Mouse (Mus musculus) cerebral cortex, adult 2 months (tissue): Measurements from ENCODE around the gene Zdhhc16.

ENCODE experiments used
- WGBS: fragments of 180-500 bp; shearing (Covaris S2); methylation state at CpG from one replicate; pipeline ENCODE4 v1.1.7; 2018; 5-methylcytosine and 5-hydroxymethylcytosine counted together

Zdhhc16 gene

DNA sequence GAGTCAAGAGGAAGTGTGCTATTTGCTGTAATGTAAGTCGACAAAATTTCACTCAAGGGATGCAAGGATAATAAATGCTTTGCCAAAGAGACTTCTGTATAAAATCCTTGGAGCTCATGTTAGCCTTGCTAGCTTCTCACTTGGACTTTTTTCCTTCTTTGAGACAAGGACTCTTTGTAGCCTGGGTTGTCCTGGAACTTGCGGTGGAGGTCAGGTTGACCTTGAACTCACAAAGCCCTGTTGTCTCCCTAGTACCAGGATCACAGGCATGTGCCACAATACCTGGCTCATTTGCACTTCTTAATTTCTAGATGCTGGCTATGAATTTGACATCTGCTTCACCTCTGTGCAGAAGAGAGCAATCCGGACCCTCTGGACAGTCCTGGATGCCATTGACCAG is 18.0 kb upstream of the Zdhhc16 start:
- WGBS, result 74% methylated on average over 3 of the region's 3 CpGs

DNA sequence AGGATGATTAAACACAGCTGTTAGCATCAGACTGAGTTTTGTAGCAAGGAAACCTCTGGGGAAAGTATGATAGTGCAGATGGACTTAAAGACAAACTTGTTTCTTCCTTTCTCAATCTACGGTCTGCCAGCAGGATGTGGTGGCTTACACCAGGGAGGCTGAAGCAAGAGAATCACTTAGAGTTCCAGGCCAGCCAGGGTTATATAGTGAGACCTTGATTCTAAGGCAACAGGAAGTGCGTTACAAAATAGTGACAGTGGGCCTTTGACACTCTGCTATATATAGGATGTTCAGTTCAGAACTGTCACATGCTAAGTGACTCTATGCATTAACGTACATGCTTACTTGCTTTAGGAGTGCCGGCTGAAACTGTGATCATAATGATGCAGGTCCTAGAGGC is 16.4 kb upstream of the Zdhhc16 start:
- WGBS, result 77% methylated on average over 4 of the region's 4 CpGs

DNA sequence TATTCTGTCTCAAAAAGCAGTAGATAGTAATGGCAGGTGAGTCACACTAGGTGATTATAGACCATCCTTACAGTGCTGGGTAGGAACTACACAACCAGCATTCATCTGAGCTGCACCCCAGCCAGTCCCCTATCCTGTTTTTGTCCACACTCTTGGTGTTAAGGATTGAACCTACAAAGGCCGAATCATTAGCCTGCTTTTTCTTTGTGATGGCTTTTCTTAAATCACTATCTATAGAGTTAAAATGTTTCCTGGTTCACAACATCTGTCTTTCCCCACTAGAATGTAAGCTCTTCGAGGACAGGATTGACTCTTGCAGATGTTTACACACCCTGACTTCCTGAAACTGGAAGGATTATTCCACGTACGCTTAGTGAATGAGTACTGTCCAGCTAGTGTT is 13.8 kb upstream of the Zdhhc16 start:
- WGBS, result 72% methylated on average over 4 of the region's 4 CpGs

DNA sequence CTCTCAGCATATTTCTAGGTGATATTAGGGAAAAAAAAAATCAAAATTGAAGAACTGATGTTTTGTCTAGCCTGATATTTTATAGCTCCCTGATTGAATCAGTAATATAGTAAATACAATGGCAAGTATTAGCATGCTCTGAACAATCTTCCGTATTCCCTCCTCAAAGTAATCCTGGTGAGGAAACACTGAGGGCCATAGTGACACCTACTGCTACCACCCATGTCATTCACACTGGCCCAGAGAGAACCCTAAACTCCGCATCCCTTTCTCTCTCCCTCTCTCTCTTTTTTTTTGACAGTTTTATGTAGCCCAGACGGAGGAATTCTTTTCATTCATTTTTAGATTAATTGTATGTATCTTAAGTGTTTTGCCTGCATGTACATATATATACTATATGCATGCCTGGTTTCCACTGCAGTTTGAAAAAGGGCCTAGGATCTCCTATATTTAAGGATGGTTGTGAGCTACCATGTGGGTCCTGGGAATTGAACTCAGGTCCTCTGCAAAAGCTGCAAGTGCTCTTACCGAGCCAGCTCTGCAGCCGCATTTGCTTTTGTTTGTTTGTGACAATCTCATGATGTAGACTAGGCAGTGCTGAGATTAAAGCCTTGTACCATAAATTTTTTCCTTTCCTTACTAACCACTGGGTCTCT is 12.7 kb upstream of the Zdhhc16 start:
- WGBS, result 76% methylated on average over 5 of the region's 5 CpGs

DNA sequence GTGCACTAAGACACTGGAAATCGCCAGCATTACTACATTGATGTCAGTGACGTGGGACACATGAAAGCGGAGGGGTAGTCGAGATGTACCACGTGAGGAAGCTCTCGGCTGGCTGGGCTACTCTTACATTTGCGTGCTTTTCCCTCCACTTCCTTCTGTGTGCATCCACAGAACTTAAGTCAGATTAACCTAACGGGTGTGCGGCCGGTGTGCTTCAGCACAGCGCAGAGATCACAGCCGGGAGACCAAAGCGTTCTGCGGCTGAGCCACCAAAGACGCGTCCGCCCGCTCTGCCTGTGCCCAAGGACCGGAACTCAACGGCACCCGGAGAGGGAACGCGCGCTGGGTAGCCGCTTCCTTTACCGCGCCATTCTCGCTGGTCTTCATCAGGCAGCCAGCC is 594 bp upstream of the Zdhhc16 start:
- WGBS, result under 1% methylated on average over 28 of the region's 28 CpGs

DNA sequence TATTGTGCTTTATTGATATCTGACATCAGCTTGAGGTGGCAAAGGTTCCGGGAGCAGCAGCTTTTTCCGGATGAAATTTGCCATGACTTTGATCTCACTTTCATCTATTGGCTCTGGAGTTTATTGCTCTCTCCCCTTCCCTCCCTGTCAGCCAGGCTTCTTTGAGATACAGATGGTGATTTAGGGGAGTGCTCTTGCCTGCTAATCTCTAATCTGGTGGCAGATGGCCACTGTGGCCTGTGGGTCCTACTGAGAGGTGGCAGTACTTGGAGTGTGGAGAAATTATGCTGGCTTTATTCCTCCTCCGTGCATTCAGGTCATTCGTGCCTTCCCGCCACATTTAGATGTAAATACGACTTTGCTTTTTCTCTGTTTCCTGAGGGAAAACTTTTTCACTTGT is 844 bp downstream of the Zdhhc16 start:
- 18% methylated on average over 6 of the region's 6 CpGs for WGBS

DNA sequence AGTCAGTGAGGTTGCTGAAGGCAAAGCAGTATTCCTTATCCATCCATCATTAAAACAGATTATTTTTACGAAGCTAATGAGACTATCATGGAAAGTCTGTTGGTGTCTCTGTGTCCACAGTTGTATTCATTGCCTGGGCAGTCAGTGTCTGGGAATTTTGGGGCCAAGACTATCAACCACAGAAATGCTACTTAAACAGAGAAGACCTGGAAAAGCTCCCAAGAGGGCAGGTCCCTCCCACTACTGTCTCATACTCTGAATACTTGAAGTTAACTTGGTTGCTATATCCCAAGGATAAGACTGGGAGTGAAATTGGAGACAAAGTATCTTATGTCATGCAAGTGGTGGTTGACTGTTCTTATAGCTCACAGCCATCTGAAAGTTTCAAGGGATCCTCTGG is 2.6 kb downstream of the Zdhhc16 start:
- 87% methylated on average over 1 of the region's 1 CpGs for whole genome bisulfite sequencing

DNA sequence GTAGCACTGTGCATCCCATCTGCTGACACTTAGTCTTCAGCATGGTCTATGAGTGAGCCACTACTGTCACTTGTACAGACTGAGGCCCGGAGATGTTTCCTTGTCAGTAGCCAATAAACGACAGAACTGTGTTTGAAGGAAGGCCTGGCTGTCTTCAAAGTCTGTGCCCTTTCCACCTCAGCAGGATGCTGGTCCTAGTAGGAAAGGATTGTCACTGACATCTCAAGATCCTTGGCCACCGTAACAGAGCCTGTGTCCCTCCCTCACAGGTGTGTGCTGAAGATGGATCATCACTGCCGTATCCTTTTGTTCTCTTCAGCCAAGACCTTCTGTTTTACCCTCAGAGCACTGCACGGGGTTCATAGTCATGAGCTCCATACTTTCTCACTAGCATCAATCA is 5.3 kb downstream of the Zdhhc16 start:
- 88% methylated on average over 5 of the region's 5 CpGs for WGBS

DNA sequence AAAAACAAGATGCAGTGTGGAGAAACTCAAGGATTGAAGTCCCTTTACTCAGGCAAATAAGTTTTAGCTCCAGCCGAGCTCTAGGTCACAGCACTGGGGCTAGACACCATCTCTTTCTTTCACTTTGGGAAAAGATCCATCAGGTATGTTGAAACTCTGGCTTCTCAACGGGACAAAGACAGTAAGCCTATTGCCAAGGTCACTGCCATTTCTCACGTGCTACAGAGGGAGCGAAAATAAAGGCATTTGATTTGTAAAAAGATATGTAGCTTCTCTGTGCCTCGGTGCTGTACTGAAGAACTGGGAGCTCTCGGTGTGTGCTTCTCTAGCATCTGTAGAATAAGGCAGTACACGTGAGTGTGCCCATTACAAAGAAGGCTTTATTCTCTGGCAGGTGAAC is 10.6 kb downstream of the Zdhhc16 start:
- 86% methylated on average over 7 of the region's 7 CpGs for WGBS

DNA sequence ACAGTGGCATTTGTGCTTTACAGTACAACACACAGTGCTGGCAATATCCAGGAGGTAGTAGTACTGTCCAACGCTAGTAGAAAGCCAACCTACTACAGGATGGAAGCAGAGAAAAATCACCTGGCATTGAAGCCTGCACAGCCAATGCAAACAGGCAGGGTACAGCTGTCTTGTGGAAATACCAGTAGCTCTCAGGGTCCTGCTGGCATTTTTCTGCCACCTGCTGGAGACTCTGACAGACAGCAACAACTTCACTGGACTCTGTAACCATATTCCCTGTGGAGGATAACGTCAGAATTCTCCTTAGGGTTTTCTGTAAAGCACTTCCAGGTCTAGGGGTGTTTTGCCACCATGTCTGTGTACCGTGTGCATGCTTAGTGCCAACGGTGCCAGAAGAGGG is 19.0 kb downstream of the Zdhhc16 start:
- WGBS, result 72% methylated on average over 4 of the region's 4 CpGs

DNA sequence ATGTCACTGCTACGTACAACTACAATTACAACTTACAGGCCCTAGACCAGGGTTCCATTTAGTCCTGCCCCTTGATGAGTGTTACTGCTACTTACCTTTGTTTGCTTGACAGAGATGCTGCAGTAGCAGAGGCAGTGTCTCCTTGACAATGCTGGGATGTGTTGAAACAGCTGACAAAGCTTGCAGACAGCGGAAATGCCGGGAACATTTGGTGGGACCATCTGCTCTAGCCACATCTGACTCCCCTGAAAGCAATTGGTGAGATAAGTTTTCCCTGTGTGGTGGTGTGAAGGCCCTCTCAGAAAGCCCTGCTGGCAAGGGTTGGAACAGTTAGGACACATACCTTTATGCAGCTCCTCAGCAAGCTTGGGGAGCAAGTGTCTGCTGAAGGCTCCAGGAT is 20.3 kb downstream of the Zdhhc16 start:
- WGBS, result 81% methylated on average over 3 of the region's 3 CpGs

DNA sequence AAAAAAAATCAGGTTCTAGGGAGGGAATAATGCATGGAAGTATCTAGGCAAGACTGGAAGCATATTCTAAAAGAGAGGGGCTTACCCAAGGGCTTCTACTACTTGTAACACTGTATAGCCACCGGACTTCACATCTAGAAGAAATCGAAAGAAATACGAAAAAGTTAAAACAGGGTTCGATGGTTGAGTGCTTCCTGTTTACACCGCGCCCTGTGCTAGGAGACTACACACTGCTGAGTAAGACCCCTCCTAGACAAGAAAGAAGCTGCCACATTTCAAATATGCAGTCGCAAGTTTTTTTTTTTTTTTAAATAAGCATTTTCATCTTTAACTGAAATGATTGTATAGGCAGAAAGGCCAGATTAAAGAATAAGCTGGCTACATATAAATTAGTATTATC is 36.3 kb downstream of the Zdhhc16 start:
- WGBS, result 85% methylated on average over 7 of the region's 7 CpGs

DNA sequence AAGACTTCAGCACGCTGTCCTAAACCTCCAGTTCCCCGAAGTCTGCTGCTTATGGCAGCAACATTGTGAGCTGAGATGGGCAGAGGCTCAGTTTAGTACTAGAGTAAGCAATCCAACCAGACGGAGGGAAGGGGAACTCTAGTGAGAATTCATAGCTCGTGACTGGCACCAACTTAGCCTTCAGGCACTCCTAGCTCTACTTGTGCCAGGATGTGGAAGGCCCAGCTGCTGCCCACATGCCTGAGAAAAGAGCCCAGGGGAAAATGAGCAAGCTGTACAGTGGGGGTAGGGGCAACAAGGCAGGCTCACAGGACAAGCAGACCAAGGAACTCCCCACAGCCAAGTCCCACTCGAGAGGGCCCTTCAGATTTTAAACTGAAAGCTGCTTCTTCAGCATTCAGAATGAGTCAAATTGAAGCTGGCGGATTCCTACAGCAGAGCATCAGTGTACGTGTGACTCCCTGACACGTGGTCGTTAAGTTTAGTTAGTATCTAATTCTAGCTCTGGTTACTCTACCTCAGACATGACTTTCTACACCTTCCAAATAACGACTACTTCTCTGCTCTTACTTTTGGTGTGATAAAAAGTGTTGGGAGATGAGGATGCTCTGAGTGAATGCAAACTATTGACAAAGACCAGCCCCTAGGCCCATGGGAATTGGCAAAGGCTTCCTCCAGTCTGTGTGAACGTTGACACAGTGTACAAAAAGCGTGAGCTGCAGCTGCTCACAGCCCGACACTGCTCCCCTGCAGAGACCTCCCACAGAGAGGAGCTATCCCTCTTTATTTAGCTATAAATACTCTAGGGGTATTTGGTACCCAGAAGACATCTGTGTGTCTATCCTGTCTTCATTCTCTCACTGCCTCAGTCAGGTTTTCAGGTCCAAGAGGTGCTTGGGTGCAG is 40.9 kb downstream of the Zdhhc16 start:
- WGBS, result 23% methylated on average over 13 of the region's 13 CpGs

DNA sequence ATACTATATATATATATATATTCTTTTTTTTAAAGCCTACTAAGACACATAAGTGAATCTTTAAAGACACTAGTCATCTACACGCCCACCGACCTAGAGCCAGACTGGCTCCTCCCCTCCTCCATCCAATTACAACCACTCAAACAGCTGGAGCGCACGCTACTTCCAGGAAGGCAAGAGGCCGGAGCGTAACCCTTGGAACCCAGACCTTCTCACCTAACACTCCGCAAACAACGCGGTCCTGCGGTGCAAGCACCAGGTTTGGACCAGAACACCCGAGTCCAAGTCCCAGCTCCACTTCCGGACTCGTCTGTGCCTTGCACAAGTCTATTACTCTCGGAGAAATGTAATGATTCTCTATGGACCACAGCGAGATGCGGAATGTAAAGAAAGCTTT is 47.1 kb downstream of the Zdhhc16 start:
- under 1% methylated on average over 16 of the region's 16 CpGs for WGBS

DNA sequence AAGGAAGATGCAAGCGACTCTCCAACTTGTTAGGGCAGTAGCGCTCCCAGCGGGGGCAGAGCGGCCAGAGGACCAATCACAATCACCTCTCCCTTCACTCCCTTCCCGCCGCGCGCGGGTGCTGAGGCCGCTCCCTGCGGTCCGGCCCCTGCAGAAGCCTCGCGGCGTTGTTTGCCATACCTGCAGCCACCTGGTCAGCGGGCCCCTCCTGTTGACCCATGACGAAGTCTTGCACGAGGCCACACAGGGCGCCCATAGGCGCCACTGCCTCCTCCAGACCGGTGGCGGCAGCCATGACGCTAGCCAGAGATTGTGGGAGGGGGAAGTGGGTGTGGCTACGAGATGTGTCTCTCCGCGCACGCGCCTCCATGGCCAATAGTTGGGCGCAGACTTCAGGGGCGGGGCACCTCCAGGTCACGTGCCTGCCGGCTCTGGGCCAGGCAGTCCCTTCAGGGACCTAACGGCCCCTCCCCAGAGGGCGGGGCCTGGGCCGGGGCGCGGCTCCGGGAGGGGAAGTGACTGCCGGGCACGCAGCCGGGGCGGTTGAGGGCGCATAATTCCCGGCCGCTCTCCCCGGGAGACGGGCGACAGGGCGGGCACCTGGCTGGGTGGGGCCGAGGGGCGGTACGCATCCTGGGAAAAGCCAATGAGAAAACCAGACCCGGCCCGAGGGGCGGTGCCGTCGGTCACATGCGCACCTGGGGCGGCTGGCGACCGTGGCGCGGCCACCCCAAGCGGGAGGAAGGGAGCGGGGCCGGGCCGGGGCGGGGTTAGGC is 47.7 kb downstream of the Zdhhc16 start, which contains the start of gene Mms19:
TSS of gene Mms19 (minus strand) at position 339 of the 776 bp plus-strand sequence.
- under 1% methylated on average over 68 of the region's 68 CpGs for WGBS

DNA sequence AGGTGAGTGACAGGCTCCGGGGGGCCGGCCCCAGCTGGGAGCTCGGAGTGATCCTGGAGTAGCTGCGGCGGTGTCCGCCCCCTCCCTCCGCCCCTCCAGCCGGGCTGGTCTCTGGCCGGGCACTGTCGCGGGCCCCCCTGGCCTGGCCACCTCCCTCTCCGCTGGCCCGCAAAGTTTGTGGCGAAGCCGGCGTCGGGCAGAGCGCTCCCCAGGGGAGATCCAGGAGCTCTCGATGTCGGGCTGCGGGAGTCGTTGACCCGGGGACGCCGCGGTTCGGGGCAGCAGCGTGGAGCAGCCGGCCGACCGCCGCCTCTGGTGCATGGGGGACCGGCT is 48.3 kb downstream of the Zdhhc16 start, which contains the start of gene Ubtd1:
TSS of gene Ubtd1 (plus strand) at position 169 of the 333 bp plus-strand sequence.
- whole genome bisulfite sequencing, result under 1% methylated on average over 33 of the region's 33 CpGs

DNA sequence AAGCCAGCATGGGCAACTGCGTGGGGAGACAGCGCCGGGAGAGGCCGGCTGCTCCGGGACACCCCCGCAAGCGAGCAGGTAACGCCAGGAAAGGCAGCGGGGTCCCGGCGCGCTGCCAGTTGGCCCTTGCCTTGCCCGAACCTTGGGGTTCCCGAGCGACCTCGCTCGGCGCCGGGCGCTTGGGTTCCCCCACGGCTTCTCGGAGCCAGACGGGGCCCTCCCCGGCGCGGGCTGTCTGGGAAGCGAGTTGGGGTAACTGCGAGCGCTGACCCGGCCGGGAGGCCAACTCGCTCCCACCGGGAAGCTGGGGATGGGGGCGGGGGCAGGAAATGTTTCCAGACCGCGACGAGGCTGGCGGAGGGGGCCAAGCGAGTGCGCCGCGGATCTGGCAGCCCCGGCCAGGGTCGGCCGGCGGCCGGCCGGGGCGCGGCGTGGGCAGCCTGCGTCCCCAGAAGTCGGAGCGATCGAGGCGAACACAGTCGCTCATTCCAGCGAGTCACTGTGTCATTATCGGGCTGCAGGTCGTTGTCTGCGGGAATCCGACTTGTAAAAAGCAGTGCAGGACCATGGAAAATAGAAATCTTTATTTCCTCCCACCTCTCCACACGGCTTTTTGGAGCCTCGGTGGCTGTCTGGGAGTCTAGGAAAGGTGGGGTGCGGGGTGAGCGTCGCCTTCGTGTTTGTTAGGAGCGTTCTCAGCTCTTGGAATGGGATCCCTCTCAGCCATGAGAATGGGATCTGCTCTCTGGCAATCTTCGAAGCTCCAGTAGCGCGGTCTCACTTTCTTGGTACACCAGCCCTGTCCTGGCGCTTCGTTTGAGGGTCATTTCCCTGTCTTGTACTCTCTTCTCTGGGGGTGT is 48.9 kb downstream of the Zdhhc16 start:
- under 1% methylated on average over 74 of the region's 74 CpGs for WGBS

DNA sequence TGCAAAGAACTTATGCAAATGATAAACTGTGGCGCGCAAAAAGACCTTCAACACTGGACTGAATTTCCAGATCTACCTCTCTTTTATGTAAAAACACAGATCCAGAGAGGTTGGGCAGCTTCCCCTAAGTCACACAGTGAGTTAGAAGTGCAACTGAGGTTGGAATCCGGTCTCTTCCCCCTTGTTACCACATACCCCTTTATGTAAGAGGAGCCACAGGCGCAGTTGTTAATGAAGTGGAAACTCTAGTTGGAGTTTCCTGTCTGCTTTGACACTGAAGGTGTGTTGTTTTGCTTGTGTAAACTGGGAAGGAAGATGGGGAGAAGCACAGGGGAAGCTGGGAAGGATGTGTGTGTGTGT is 49.5 kb downstream of the Zdhhc16 start:
- 35% methylated on average over 4 of the region's 4 CpGs for WGBS

DNA sequence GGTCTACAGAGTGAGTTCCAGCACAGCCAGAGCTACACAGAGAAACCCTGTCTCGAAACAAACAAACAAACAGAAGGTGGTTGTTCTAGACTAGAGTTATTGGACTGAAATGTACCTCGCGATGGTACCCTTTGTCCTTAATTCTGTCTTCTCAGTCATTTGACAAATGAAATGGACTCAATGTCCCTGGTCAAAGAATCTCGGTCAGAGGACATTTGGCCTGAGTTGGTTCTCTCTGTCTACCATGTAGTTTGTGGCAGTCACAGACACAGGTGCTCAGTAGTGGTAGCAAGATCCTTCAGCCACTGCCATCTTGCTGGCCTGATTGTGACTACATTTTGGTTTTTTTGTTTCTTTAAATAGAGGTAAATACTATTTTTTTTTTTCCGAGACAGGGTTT is 52.7 kb downstream of the Zdhhc16 start:
- 98% methylated on average over 5 of the region's 5 CpGs for WGBS

DNA sequence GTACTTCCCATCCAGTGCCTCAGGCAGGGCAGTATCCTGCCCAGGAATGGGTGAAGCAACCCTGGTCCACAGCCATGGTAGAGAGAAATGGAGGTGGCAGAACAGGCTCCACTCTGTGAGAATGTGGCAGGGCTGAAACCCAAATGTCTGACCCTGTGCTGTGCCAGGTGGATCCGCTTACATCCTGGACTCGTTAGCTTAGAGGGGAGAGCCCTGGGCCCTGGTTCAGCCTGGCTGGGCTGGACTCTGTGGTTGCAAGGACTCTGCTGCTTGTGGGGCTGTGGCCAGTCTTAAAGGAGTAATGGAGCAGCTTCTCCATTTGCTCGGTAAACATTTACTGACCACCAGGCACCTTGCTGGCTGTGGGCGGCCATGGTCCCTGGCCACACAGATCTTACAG is 53.9 kb downstream of the Zdhhc16 start:
- WGBS, result 88% methylated on average over 4 of the region's 4 CpGs

DNA sequence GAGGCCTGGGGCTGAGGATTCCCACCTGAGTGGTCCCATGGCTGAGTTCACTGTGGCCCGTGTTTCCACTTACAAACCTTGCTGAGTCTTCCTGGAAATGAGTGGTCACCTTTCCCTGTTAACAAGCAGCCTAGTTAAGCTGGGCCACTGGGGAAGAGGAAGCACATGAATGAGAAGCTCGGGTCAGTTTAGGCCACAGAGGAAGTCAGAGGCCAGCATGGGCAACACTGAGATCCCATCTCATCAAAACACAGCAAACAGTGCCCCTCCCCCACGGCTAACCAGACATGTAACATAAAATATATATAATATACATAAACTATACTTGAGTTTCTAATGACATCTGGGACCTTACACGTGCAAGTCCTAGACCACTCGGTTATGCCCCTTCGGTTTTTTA is 56.5 kb downstream of the Zdhhc16 start:
- WGBS, result 81% methylated on average over 6 of the region's 6 CpGs
